Mouse (Mus musculus) liver, embryonic 13.5 days (tissue): ENCODE data around the gene Gm37419. TPM values are rescaled to one million over a fixed set of nuclear protein-coding genes. Genes with fewer than 3 reads are reported as not detected.

Experiments used
- ATAC-seq: fragments of 200-750 bp; cut with Nextera tagmentation; 2 replicates; pipeline ENCODE4 v1.8.0; 2017; ENCODE audit warnings: low read depth, mild to moderate bottlenecking, moderate number of reproducible peaks, moderate library complexity
- DNase-seq: peaks from one replicate; pipeline ENCODE4 v3.0.0; 2022
- H3K27ac ChIP-seq: fragments of 300-500 bp; sonication (generic); 2 replicates; pipeline ENCODE4 v1.5.1; 2015; ENCODE audit warnings: moderate library complexity, mild to moderate bottlenecking, inconsistent platforms
- H3K27me3 ChIP-seq: fragments of 300-500 bp; sonication (generic); 2 replicates; pipeline ENCODE4 v1.6.1; 2015; ENCODE audit warnings: mild to moderate bottlenecking, inconsistent platforms
- H3K36me3 ChIP-seq: fragments of 300-500 bp; sonication (generic); 2 replicates; pipeline ENCODE4 v1.6.1; 2015; ENCODE audit warnings: mild to moderate bottlenecking, inconsistent platforms
- H3K4me1 ChIP-seq: fragments of 300-500 bp; sonication (generic); replicated peaks from 2 replicates; pipeline ENCODE4 v1.6.1; 2015; ENCODE audit warnings: inconsistent platforms
- H3K4me2 ChIP-seq: fragments of 300-500 bp; sonication (generic); 2 replicates; pipeline ENCODE4 v1.6.1; 2015; ENCODE audit warnings: inconsistent platforms, mild to moderate bottlenecking, moderate library complexity
- H3K4me3 ChIP-seq: fragments of 300-500 bp; sonication (generic); replicated peaks from 2 replicates; pipeline ENCODE4 v1.5.1; 2015; ENCODE audit warnings: mild to moderate bottlenecking, inconsistent platforms
- H3K9ac ChIP-seq: fragments of 300-500 bp; sonication (generic); 2 replicates; pipeline ENCODE4 v1.6.1; 2015; ENCODE audit warnings: mild to moderate bottlenecking, inconsistent platforms
- H3K9me3 ChIP-seq: fragments of 300-500 bp; sonication (generic); replicated peaks from 2 replicates; pipeline ENCODE4 v1.6.1; 2016; ENCODE audit warnings: inconsistent platforms
- WGBS: fragments of 180-500 bp; shearing (Covaris S2); methylation state at CpG from one replicate; pipeline ENCODE4 v1.1.7; 2015; ENCODE audit not compliant: insufficient replicate concordance; 5-methylcytosine and 5-hydroxymethylcytosine counted together
- polyA plus RNA-seq: library from polyadenylated mRNA; unstranded; fragments of >200 nt; fragmentation: Nextera tagmentation; extraction: Ambion mirVana; gene quantifications from 2 replicates; pipeline ENCODE4 v1.2.1, GENCODE M21; 2015

Gm37419 gene
- polyA plus RNA-seq, 1 experiment from 2014 or later: not detected

- Histone ChIP-seq H3K9ac (peak overlapping the region; percentile 41; the same call in 1 of the 2 replicates), H3K27me3 (peaks cover 65% of the 10 kb centered on the region), H3K4me3 (no peak overlapping the region), H3K4me1 (peaks cover 38% of the 10 kb centered on the region), H3K27ac (no peak overlapping the region), H3K36me3 (no peaks in the 10 kb centered on the region), H3K9me3 (no peaks in the 10 kb centered on the region), H3K4me2 (peak overlapping the region; percentile 71)
- DNase-seq (no peak), ATAC-seq (no peak)
- 8% methylated on average over 11 of the region's 11 CpGs for WGBS
Observed at GRCm38 (mm10) chr16:23980201-23980870, 7.9 kb upstream of the Gm37419 start.

GRCm38 (mm10) chr16:23980991-23981720, 7.1 kb upstream of the Gm37419 start:
- H3K4me1 ChIP-seq: peaks cover 38% of the 10 kb centered on the region
- no peaks in the 10 kb centered on the region for H3K36me3 ChIP-seq
- H3K9me3 ChIP-seq: no peaks in the 10 kb centered on the region
- peak overlapping the region; percentile 71 for H3K4me2 ChIP-seq
- H3K27me3 ChIP-seq: peaks cover 73% of the 10 kb centered on the region
- DNase-seq: no peak
- peak overlapping the region; percentile 41; the same call in 1 of the 2 replicates for H3K9ac ChIP-seq
- H3K27ac ChIP-seq: no peak overlapping the region
- WGBS: 3% methylated on average over 32 of the region's 32 CpGs
- H3K4me3 ChIP-seq: peak overlapping the region; percentile 43
- ATAC-seq: no peak

- peak overlapping the region; percentile 45 for H3K4me3 ChIP-seq
- 3% methylated on average over 28 of the region's 28 CpGs for WGBS
- H3K27me3 ChIP-seq: peaks cover 83% of the 10 kb centered on the region
- no peaks in the 10 kb centered on the region for H3K9me3 ChIP-seq
- H3K36me3 ChIP-seq: no peaks in the 10 kb centered on the region
- 0 out of 2 replicates have a peak overlapping the region, but pooled peaks have one; percentile 26 for H3K9ac ChIP-seq
- H3K27ac ChIP-seq: no peak overlapping the region
- DNase-seq (peak; percentile 50), ATAC-seq (peak; percentile 70)
- peaks cover 45% of the 10 kb centered on the region for H3K4me1 ChIP-seq
- H3K4me2 ChIP-seq: peak overlapping the region; percentile 71
Observed at GRCm38 (mm10) chr16:23981925-23982851, 6.1 kb upstream of the Gm37419 start.

GRCm38 (mm10) chr16:23982891-23983588, 5.2 kb upstream of the Gm37419 start:
- ATAC-seq: no peak
- peak overlapping the region; percentile 71 for H3K4me2 ChIP-seq
- no peaks in the 10 kb centered on the region for H3K36me3 ChIP-seq
- H3K9ac ChIP-seq: peak overlapping the region; percentile 26; the same call in 1 of the 2 replicates
- 1% methylated on average over 33 of the region's 33 CpGs for WGBS
- peaks cover 52% of the 10 kb centered on the region for H3K4me1 ChIP-seq
- no peak overlapping the region for H3K27ac ChIP-seq
- H3K27me3 ChIP-seq: peaks cover 92% of the 10 kb centered on the region
- DNase-seq: no peak
- H3K9me3 ChIP-seq: no peaks in the 10 kb centered on the region
- peak overlapping the region; percentile 45 for H3K4me3 ChIP-seq

- WGBS: under 1% methylated on average over 22 of the region's 22 CpGs
- Histone ChIP-seq H3K4me3 (peak overlapping the region; percentile 50), H3K27me3 (peaks cover 100% of the 10 kb centered on the region), H3K4me2 (peak overlapping the region; percentile 71), H3K9me3 (no peaks in the 10 kb centered on the region), H3K9ac (0 out of 2 replicates have a peak overlapping the region, but pooled peaks have one; percentile 37), H3K27ac (no peak overlapping the region), H3K4me1 (peaks cover 58% of the 10 kb centered on the region), H3K36me3 (no peaks in the 10 kb centered on the region)
- ATAC-seq (no peak), DNase-seq (peak; percentile 63)
Observed at GRCm38 (mm10) chr16:23984183-23984582, 4.1 kb upstream of the Gm37419 start.

GRCm38 (mm10) chr16:23984760-23985466, 3.4 kb upstream of the Gm37419 start:
- under 1% methylated on average over 22 of the region's 22 CpGs for WGBS
- no peaks in the 10 kb centered on the region for H3K36me3 ChIP-seq
- H3K27me3 ChIP-seq: peaks cover 99% of the 10 kb centered on the region
- H3K4me3 ChIP-seq: peak overlapping the region; percentile 50
- DNase-seq: no peak
- peaks cover 62% of the 10 kb centered on the region for H3K4me1 ChIP-seq
- H3K4me2 ChIP-seq: peak overlapping the region; percentile 71
- peak overlapping the region; percentile 37; the same call in 1 of the 2 replicates for H3K9ac ChIP-seq
- H3K27ac ChIP-seq: peak overlapping the region; percentile 53
- no peaks in the 10 kb centered on the region for H3K9me3 ChIP-seq
- no peak for ATAC-seq

GRCm38 (mm10) chr16:23985467-23985861, 2.8 kb upstream of the Gm37419 start:
- H3K36me3 ChIP-seq: no peaks in the 10 kb centered on the region
- no peak overlapping the region for H3K27ac ChIP-seq
- H3K4me2 ChIP-seq: peak overlapping the region; percentile 71; the same call in 1 of the 2 replicates
- peaks cover 99% of the 10 kb centered on the region for H3K27me3 ChIP-seq
- WGBS: 2% methylated on average over 6 of the region's 6 CpGs
- DNase-seq: no peak
- no peaks in the 10 kb centered on the region for H3K9me3 ChIP-seq
- no peak for ATAC-seq
- peaks cover 62% of the 10 kb centered on the region for H3K4me1 ChIP-seq
- no peak overlapping the region for H3K9ac ChIP-seq
- H3K4me3 ChIP-seq: no peak overlapping the region

- H3K9me3 ChIP-seq: no peaks in the 10 kb centered on the region
- no peak overlapping the region for H3K27ac ChIP-seq
- 0 out of 2 replicates have a peak overlapping the region, but pooled peaks have one; percentile 85 for H3K9ac ChIP-seq
- no peaks in the 10 kb centered on the region for H3K36me3 ChIP-seq
- peaks cover 99% of the 10 kb centered on the region for H3K27me3 ChIP-seq
- ATAC-seq (no peak), DNase-seq (no peak)
- 0% methylated on average over 3 of the region's 3 CpGs for WGBS
- peak overlapping the region; percentile 96 for H3K4me2 ChIP-seq
- peak overlapping the region; percentile 73 for H3K4me3 ChIP-seq
- H3K4me1 ChIP-seq: peaks cover 56% of the 10 kb centered on the region
Observed at GRCm38 (mm10) chr16:23986176-23986575, 2.1 kb upstream of the Gm37419 start.

GRCm38 (mm10) chr16:23986871-23987270, 1.4 kb upstream of the Gm37419 start:
- H3K4me3 ChIP-seq: peak overlapping the region; percentile 73
- H3K27me3 ChIP-seq: peaks cover 98% of the 10 kb centered on the region
- ATAC-seq (no peak), DNase-seq (no peak)
- 1% methylated on average over 17 of the region's 17 CpGs for WGBS
- H3K36me3 ChIP-seq: no peaks in the 10 kb centered on the region
- H3K9ac ChIP-seq: peak overlapping the region; percentile 85
- no peak overlapping the region for H3K27ac ChIP-seq
- peak overlapping the region; percentile 96 for H3K4me2 ChIP-seq
- no peaks in the 10 kb centered on the region for H3K9me3 ChIP-seq
- H3K4me1 ChIP-seq: peaks cover 57% of the 10 kb centered on the region
